In genomic region chr5:107055455-107055854, GRCm38 (mm10) we compare ENCODE assay signal across 10 mouse cellular contexts.
DNase-seq lines count a peak whose midpoint lies in the region; ATAC-seq lines count a peak whose summit lies in the region.
"Had no signal": no experiment of that assay in that cellular context is flagged by ENCODE, and none has a peak within 500 bp of the region (broad histone marks: within the 10 kb centered on the region; RNA-seq: fewer than 3 reads in every experiment).

No protein-coding gene starts in this region.

- DNase-seq in cerebellum, postnatal 14 days, result peak; percentile 79 to 88
- no peak for DNase-seq in cerebellum, adult 9-11 months
- DNase-seq in MN1 (ENCODE audit: low spot score), result peak; percentile 27
- peak; percentile 55 for DNase-seq in mesoderm, embryonic 11.5 days (ENCODE audit: low read depth, low spot score)
- no peak for DNase-seq in thymus, postnatal 4 days
- DNase-seq in T-cell, adult 2 months (ENCODE audit: low spot score), result no peak
- no peak for DNase-seq in ovary, adult 18-20 months (ENCODE audit: low spot score)
- DNase-seq: gastrocnemius, postnatal 25 days; lung, postnatal 10 days had no signal

- ATAC-seq in hematopoietic stem cell, adult 5-6 weeks (replicated peaks in 1 of 2; ENCODE audit: insufficient read depth in 1 of 2, low FRiP score in 2 of 2, low TSS enrichment in 1 of 2, low read depth in 1 of 2, poor library complexity in 2 of 2, severe bottlenecking in 2 of 2), result peak; percentile 33 to 43; a peak in 3 of 4 replicates

Comparison
In these comparisons a context has a peak if more than half of its experiments do, and no peak if none do; other contexts are left out.
1. DNase-seq: peak in cerebellum, postnatal 14 days (2 of 2), MN1 (single experiment) and mesoderm, embryonic 11.5 days (single experiment); none in cerebellum, adult 9-11 months (single experiment), thymus, postnatal 4 days (single experiment), T-cell, adult 2 months (single experiment) and ovary, adult 18-20 months (single experiment).